Mouse (Mus musculus) cortical plate, adult 2 months (tissue): ENCODE measurements around the gene Abhd14a. TPM values are rescaled to one million over a fixed set of nuclear protein-coding genes. Genes with fewer than 3 reads are reported as not detected.

Experiments used
- H3K27ac ChIP-seq: fragments of 200-500 bp; 2 replicates; pipeline ENCODE4 v1.5.1; 2012; ENCODE audit warnings: low read length, control low read depth, inconsistent platforms; ENCODE audit not compliant: insufficient read depth
- H3K4me1 ChIP-seq: fragments of 200-500 bp; 2 replicates; pipeline ENCODE4 v1.6.1; 2011; ENCODE audit warnings: low read length; ENCODE audit not compliant: control insufficient read depth, insufficient read depth
- H3K4me3 ChIP-seq: fragments of 200-500 bp; 2 replicates; pipeline ENCODE4 v1.5.1; 2011; ENCODE audit warnings: mild to moderate bottlenecking, low read length, control low read depth; ENCODE audit not compliant: insufficient read depth
- CTCF ChIP-seq: fragments of 200-500 bp; IDR thresholded peaks from 2 replicates; pipeline ENCODE4 v1.5.1; 2011; ENCODE audit warnings: mild to moderate bottlenecking, control low read depth, low read length; ENCODE audit not compliant: insufficient read depth; ENCODE audit errors: extremely low read depth
- POLR2A ChIP-seq: fragments of 200-500 bp; IDR thresholded peaks from 2 replicates; pipeline ENCODE4 v1.6.1; 2011; ENCODE audit warnings: mild to moderate bottlenecking, low read length, control low read depth; ENCODE audit not compliant: insufficient read depth; ENCODE audit errors: extremely low read depth
- polyA plus RNA-seq: library from polyadenylated mRNA; depleted of rRNA; stranded (reverse); fragments of >200 nt; gene quantifications from 2 replicates; pipeline ENCODE4 v1.2.3, GENCODE M21; 2012

Gene Abhd14a
- polyA plus RNA-seq, 1 experiment: 88.0 TPM

GRCm38 (mm10) chr9:106471892-106472291 is 24.4 kb upstream of the Abhd14a start:
- Histone ChIP-seq H3K4me1 (peaks cover 8% of the 10 kb centered on the region; the same call in 1 of the 2 replicates), H3K4me3 (no peak overlapping the region), H3K27ac (peak overlapping the region; percentile 63; the same call in 1 of the 2 replicates)
- 0 out of 2 replicates have a peak, but pooled peaks have one; percentile 20 for TF ChIP-seq POLR2A
- no peak for TF ChIP-seq CTCF

- TF ChIP-seq CTCF: no peak
- H3K4me3 ChIP-seq: no peak overlapping the region
- peak overlapping the region; percentile 63; the same call in 1 of the 2 replicates for H3K27ac ChIP-seq
- peaks cover 7% of the 10 kb centered on the region; the same call in 1 of the 2 replicates for H3K4me1 ChIP-seq
Observed at GRCm38 (mm10) chr9:106470991-106471750, 23.7 kb upstream of the Abhd14a start.

DNA sequence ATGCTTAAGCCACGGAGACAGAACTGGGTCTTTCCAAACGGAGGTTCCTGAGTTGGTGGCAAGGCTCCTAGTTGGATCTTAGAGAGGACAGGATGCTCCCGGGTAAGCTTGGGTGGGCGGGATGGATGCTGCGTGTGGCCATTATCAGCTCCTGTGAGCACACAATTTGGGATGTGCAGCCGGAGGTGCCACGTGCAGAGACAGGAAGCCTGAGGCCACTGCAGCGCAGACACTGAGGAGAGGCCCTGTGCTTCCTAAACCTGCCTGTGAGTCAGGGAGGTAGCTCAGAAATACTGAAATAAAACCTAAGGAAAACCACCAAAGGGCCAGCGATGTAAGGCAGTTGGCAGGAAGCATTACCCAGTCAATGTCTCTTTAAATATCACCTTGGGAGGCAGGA is 22.3 kb upstream of the Abhd14a start:
- Histone ChIP-seq H3K4me1 (0 out of 2 replicates have a peak, but pooled peaks cover 5% of the 10 kb centered on the region), H3K27ac (no peak overlapping the region), H3K4me3 (no peak overlapping the region)
- TF ChIP-seq POLR2A (no peak), CTCF (no peak)

DNA sequence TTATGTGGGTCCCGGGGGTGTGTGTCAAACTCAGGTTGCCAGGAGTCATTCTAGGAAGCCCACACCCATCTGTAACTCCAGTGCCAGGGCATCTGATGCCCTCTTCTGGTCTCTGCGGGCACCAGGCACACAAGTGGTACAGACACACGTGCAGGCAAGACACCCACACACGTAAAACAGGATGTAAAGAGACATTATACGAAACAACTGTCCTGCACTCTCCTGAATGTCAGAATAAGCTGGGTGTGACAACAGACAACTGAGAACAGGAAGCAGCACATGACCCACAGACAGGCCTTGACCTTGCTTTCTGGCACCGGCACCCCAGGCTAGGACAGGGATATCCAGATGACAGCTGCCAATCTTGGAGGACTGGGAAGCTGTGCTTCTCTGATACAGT is 21.8 kb upstream of the Abhd14a start:
- TF ChIP-seq CTCF (no peak), POLR2A (no peak)
- no peak overlapping the region for H3K4me3 ChIP-seq
- 0 out of 2 replicates have a peak, but pooled peaks cover 6% of the 10 kb centered on the region for H3K4me1 ChIP-seq
- H3K27ac ChIP-seq: no peak overlapping the region

DNA sequence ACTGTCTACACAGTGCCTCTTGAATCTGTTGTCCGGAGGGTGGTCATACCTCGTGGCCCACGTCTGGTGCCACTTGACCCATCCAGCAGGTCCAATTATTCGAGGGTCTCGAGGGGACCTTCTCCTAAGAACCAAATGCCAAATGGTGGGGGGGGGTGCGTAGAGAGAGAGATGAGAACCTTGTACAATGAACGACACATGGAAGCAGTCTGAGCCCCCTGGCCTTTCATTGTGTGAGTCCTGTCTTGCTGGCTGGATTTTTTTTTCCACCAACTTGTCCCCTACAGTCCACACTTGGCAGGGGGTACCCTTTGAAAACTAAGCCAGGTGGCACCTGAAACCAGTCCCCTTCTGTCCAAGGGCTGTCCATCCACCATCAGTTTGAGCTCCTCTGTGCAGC is 20.3 kb upstream of the Abhd14a start:
- Histone ChIP-seq H3K4me3 (no peak overlapping the region), H3K4me1 (0 out of 2 replicates have a peak, but pooled peaks cover 8% of the 10 kb centered on the region), H3K27ac (no peak overlapping the region)
- TF ChIP-seq POLR2A (no peak), CTCF (no peak)

DNA sequence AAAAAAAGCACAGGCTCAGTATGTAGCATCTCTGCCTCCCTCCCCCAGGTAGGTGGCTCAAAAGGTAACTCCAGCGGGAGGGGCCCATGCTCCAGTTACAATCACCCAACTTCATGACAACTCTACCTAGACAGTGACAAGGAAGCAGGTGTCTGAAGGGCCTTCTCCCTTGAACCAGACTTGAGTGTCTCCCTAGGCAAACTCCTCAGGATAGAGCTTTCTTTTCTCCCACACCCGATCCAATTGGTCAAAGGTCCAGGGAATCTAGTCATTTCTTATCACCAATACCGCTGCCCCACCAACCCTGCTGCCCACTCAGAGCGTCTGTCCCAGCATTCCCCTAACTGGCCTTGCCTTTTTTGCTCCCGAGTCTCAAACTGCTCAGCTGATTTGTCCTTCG is 19.2 kb upstream of the Abhd14a start:
- Histone ChIP-seq H3K4me3 (no peak overlapping the region), H3K4me1 (0 out of 2 replicates have a peak, but pooled peaks cover 4% of the 10 kb centered on the region), H3K27ac (no peak overlapping the region)
- TF ChIP-seq POLR2A: no peak
- no peak for TF ChIP-seq CTCF

GRCm38 (mm10) chr9:106465571-106466200 is 18.2 kb upstream of the Abhd14a start, which contains the start of gene Gpr62:
TSS of gene Gpr62 (minus strand) at chr9:106465938.
- Histone ChIP-seq H3K4me3 (peak within 1 kb of the TSS; percentile 60), H3K27ac (peak within 1 kb of the TSS; percentile 98)
- TF ChIP-seq CTCF (no peak), POLR2A (peak; percentile 76; the same call in 1 of the 2 replicates)

DNA sequence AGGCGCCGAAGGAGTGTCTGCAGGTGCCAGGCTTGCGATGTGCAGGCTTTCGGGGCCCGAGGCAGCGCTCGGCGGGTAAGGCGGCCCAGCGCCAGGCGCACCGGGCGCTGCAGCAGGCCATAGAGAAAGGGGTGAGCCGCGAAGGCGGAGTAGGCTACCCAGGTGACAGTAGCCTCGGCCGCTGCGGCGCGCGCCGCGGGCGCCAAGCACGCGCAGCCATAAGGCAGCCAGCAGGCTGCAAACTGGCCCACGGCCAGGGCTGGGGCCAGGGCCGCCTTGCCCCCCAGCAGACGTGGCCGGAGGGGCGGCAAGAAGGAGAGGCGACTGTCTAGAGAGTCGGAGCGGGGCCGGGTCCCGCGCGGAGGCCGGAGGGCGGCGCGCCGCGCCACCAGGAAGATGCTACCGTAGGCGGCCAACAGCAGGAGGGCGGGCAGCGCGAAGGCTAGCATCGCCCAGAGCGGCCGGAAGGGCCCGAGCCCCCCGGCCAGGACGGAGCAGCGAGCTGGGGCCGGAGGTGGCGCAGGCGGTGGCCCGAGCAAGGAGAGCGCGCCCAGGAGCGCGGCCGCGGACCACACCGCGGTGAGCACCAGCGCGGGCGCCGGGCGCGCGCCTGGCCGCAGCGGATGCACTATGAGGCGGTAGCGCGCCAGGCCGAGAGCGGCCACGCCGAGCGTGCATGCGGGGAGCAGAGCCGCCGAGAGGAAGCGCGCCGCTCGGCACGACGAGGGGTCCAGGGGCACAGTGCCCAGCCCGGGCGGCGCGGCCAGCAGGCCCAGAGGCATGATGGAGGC is 17.5 kb upstream of the Abhd14a start:
- peak overlapping the region; percentile 60 for H3K4me3 ChIP-seq
- TF ChIP-seq POLR2A (0 out of 2 replicates have a peak, but pooled peaks have one; percentile 16), CTCF (no peak)

More at GRCm38 (mm10) chr9:106465571-106466200, 18.2 kb upstream of the Abhd14a start, which contains the start of gene Gpr62:
- 0 out of 2 replicates have a peak, but pooled peaks cover 2% of the 10 kb centered on the region for H3K4me1 ChIP-seq

More for the DNA sequence above, 17.5 kb upstream of the Abhd14a start:
- Histone ChIP-seq H3K27ac (peak overlapping the region; percentile 98), H3K4me1 (0 out of 2 replicates have a peak, but pooled peaks cover 4% of the 10 kb centered on the region)
